Mouse (Mus musculus) neutrophil, adult 5-6 weeks (primary cell): ENCODE measurements at regions not wholly inside any gene's neighbourhood (a gene's known extent, or its start where the extent isn't known, plus 50 kb on each side); places are given as distances from the start of the nearest gene placed in this dataset.

Experiments
- ATAC-seq: fragments of 151-379, 151-347 bp; 2 replicates; pipeline ENCODE4 v1.8.0; 2017; ENCODE audit warnings: mild to moderate bottlenecking, moderate TSS enrichment; ENCODE audit not compliant: insufficient number of reproducible peaks, poor library complexity, low FRiP score, severe bottlenecking; ENCODE audit errors: extremely low read depth

GRCm38 (mm10) chr4:106244384-106244819 is 71.6 kb upstream of the Usp24 start:
- ATAC-seq: no peak

- no peak for ATAC-seq
Observed at GRCm38 (mm10) chr4:106244826-106245510, 71.0 kb upstream of the Usp24 start.

GRCm38 (mm10) chr4:106246695-106247094 is 69.3 kb upstream of the Usp24 start:
- no peak for ATAC-seq

GRCm38 (mm10) chr4:106247398-106247797 is 68.6 kb upstream of the Usp24 start:
- ATAC-seq: no peak

- no peak for ATAC-seq
Observed at GRCm38 (mm10) chr4:106248272-106248671, 67.7 kb upstream of the Usp24 start.

- no peak for ATAC-seq
Observed at GRCm38 (mm10) chr4:106249028-106249782, 66.8 kb upstream of the Usp24 start.

- no peak for ATAC-seq
Observed at GRCm38 (mm10) chr4:106250048-106250447, 66.0 kb upstream of the Usp24 start.

GRCm38 (mm10) chr4:106251430-106251829 is 64.6 kb upstream of the Usp24 start:
- no peak for ATAC-seq

GRCm38 (mm10) chr4:106252946-106253345 is 63.1 kb upstream of the Usp24 start:
- no peak for ATAC-seq

GRCm38 (mm10) chr4:106254761-106255475 is 61.1 kb upstream of the Usp24 start:
- ATAC-seq: no peak

GRCm38 (mm10) chr4:106255959-106256609 is 59.9 kb upstream of the Usp24 start:
- ATAC-seq: no peak

- ATAC-seq: no peak
Observed at GRCm38 (mm10) chr4:106261404-106261803, 54.6 kb upstream of the Usp24 start.

GRCm38 (mm10) chr4:106261901-106262560 is 54.0 kb upstream of the Usp24 start:
- ATAC-seq: no peak

GRCm38 (mm10) chr4:106262751-106263725 is 53.0 kb upstream of the Usp24 start:
- no peak for ATAC-seq
